Mouse (Mus musculus) brain, embryonic 18.5 days (tissue): ENCODE results near the gene Fam83f.

Experiments
- DNase-seq: peaks from one replicate; pipeline ENCODE4 v3.0.0-alpha.2; 2012; ENCODE audit warnings: low read depth, low spot score

The Fam83f gene

GRCm38 (mm10) chr15:80664444-80664843, 7.2 kb upstream of the Fam83f start:
- no peak for DNase-seq

GRCm38 (mm10) chr15:80672810-80673209, 1.2 kb downstream of the Fam83f start:
- no peak for DNase-seq

DNA sequence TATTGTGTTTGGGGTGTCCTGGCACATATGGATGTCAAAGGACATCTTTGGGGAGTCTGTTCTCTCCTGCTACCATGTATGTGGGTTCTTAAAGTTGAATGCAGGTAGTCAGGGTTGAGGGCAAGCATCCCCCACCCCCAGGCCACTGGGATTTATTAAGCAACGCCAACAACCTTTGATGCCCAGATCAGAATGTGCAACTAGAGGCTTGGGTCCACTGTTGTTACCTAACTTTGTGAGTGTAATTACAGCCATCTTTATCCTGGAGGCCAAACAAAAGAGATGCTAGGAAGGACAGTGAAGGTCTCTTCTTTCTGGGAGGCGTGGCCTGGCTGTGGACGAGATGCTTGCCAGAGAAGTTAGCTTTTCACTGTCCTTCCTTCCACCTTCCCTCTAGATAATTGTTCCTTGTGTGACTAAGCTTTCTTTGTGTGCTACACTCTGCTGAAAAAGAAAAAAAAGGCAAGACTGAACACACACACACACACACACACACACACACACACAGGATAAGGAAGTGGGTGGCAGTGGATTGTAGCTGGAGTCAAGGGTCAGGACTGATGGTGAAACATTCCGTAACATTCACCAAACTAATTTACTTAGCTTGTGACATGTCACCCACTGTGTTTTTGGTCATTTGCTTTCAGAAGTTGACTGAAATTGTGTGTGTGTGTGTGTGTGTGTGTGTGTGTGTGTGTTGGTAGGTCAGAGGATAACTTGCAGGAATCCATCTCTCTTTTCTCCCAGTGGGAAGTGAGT, 1.9 kb downstream of the Fam83f start:
- no peak for DNase-seq

- DNase-seq = no peak
These were observed 3.1 kb downstream of the Fam83f start for GRCm38 (mm10) chr15:80674700-80675099.

DNA sequence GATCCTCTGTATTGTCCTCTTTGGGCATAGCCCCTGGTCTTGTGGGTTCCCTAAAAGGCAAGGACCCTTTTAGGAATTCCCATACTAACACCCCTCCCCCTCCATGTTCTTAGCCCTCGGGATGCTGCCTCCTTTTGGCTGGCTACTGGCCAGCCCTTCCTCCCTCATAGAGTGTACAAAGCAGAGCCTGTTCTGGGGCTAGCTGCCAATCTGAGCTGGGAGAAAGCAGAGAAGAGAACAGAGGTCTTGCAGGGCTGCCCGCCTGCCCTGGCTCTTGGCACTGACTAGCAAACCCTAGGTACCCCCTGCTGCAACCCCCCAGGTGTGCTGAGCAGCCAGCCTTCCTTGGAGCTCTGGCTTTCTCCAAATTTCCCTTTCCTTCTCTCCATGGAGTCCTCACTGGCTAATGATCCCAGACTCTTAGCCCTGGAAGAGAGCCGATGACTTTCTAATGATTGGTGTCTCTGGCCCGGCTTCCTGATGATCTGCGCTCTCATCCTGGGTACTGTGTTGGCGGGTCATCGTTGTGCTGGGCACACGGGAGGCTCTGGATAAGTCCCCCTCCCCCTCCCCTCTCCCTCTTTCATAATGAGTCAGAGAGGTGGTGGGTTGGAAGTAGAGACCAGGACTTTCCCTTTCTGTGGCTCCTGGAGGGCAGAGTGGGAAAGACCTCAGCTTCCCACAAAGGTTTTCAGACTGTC, 8.0 kb downstream of the Fam83f start:
- DNase-seq = no peak

DNA sequence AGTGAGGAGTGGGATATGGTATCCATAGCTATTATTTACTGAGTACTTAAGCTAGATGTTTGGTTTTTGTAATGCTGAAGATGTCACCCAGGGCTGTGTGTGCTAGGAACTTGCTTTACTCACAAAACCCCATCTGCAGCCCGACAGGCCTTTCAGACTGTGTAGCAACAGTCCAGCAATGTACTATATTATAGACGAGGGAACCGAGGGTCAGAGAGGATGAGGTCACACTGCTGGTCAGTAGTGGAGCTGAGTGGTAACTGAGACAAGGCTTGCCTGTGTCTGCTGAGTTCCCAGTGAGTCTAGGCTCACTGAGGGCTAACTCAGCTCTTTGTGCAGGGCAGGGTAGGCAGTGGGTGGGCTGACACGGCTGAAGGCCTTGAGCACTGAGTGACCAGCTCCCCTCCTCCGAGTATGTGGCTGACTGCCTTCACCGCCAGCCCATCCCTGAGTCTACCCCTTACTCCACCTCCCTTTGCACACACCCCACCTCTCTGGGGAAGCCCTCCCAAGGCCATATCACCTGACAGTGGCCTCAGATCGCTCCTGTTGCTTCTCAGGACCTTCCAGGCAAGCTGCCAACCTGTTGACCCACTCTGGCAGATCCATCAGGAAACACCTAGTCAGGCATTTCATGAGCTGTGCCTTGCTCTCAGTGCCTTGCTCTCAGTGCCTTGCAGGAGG, 8.8 kb downstream of the Fam83f start:
- DNase-seq = no peak

DNA sequence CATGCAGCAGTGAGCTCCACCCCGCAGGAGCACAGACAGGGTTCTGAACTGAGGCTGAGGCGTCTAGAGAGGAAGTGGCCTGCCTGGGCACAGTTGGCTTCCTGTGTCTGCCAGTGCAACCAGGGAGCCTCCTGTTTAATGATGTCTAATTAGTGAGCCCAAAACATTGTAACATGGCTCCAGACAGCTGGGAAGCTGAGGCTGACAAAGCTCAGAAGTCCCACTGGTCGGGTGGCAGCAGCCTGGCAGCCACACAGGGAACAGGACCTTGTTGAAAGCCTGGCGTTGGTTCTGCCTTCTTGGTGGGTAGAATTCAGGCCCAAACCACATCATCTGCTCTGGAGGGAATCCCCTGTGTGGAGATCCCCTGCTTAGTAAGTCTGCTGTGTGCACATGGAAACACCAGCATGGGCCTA, 9.8 kb downstream of the Fam83f start:
- DNase-seq = no peak

- DNase-seq = no peak
These were observed 10.7 kb downstream of the Fam83f start for GRCm38 (mm10) chr15:80682343-80682742.

- no peak for DNase-seq
These were observed 11.5 kb downstream of the Fam83f start for GRCm38 (mm10) chr15:80683151-80683550.

- DNase-seq = no peak
These were observed 12.3 kb downstream of the Fam83f start for GRCm38 (mm10) chr15:80683990-80684389.

GRCm38 (mm10) chr15:80684786-80685602, 13.3 kb downstream of the Fam83f start:
- no peak for DNase-seq

DNA sequence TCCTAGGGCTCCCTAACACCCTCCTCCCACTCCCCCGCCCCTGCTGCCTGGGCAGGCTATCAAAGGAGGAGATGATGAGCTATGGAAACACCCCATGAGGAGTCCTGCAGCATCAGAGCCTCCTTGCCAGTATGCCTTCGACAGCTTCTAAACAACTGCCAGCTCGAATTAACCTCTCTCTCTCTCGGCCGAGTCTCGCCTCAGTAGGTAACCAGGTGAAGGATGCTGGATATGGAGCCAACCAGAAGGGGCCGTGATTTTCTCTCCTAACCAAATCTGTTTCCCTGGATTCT, 13.9 kb downstream of the Fam83f start:
- no peak for DNase-seq

- no peak for DNase-seq
These were observed 16.9 kb downstream of the Fam83f start for GRCm38 (mm10) chr15:80688536-80688935.

GRCm38 (mm10) chr15:80693492-80693891, 21.8 kb downstream of the Fam83f start:
- DNase-seq = no peak

- no peak for DNase-seq
These were observed 22.7 kb downstream of the Fam83f start for GRCm38 (mm10) chr15:80694125-80694910.

DNA sequence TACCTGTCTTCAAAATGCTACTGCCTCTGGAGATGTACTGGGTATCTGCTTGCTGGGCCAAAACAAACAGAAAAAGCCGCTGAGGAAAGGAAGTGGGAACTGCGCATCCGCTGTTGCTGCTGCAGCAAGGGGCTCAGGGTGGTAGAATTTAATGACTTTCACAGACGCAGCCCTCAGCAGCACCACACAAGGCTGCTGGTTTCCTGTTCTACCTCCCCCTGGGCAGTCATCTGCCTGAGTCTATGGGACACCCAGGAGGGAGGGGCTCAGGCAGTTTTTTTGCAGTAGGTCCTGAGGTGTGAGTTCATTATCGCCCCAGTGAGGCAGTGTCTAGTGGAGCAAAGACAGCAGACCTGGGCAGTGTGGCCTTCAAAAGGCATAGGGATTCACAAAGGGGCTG, 25.9 kb downstream of the Fam83f start:
- DNase-seq = no peak

DNA sequence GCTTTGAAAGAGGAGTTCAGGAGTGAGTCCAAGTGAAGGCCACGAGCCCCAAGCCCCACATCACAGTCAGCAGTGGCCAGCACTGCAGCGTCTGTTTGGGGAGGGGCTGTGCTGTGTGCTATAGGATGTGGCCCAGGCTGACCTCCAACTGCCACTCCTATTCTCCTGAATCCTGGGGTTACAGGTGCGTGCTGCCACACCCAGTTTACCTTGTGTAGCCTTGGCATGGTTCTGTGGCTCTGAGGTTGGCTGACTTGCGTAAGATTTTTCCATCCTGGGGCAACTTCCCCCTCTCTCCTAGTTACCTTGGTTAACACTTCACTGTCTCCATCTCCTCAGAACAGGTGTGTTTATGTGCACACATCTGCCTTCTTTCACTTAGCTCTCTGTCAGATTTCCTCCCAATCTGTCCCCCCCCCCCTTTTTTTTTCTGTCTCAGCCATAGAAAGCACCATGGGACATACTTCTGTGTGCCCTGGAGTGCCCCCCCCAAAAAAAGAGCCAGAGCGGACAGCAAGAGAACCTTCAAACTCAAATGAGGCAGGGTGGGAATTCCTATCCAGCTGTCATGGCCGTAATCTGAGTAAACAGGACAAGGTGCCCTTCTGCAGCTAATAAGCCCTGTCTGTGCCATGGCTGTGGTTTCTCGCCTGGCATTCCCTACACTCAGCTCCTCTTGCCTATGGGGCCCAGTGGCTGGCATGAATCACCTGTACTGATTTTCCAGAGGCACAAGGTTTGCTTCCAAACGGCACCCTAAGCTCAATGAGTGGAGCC, 30.0 kb downstream of the Fam83f start:
- DNase-seq = no peak

DNA sequence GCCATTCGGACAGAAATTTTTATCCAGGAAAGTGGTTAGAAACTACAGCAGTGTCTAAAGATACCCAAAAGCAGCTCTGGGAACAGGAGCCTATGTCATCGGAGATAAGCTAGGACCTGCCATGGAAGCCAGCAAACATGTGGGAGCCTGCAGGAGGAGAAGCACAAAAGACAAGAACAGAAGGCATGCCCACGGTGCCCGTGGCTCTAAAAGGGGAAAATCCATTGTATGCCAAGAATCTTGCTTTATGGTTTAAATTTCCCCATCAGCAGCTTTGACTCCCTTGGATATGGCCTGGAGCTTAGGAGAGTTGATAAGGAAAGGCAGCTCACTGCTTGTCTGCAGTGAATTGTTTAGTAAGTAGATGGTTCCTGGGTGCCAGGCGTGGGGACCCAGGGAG, 31.3 kb downstream of the Fam83f start:
- no peak for DNase-seq

DNA sequence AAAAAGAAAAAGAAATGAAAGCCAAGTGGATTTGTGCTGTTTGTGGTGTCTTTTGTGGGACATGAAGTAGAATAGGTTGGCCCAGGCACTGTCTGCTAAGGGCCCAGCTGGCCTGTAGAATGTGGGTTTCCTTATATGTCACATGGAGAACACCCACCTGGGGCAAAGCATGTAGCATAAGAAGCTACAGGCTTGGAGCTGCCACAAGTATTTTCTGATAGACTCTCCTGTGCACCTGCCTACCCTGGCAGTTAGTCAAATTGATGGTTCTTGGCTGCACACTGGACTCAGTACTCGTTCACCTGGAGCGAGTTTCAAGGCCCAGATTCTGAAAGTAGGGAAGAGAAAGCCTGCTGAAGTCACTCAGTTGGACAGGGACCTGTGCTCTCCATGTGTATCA, 31.8 kb downstream of the Fam83f start:
- DNase-seq = no peak

DNA sequence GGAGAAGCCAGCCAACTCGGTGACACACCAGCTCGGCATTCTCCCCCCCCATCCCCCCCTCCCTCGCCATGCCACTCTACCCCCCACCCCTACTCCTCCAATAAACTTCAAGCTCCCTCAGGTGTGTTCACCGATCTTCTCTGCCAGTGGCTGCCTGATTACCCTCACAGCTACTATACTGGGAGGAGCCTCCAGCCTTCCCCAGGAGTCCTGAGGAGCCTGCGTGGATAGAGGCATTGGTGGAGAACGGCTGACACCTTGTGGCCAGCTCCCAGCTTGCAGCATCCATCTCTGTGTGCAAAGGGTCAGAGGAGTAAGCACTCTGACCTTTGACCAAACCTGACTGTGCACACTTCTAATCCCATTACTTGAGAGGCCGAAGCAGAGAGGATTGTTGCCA, 32.6 kb downstream of the Fam83f start:
- no peak for DNase-seq
